Mouse (Mus musculus) heart, embryonic 11.5 days (tissue): ENCODE results near the gene Ripor2. TPM values are rescaled to one million over a fixed set of nuclear protein-coding genes. Genes with fewer than 3 reads are reported as not detected.

Experiments used
- ATAC-seq: fragments of 200-750 bp; cut with Nextera tagmentation; replicated peaks from 2 replicates; pipeline ENCODE4 v1.8.0; 2017; ENCODE audit warnings: moderate library complexity; ENCODE audit not compliant: insufficient number of reproducible peaks, low FRiP score, low TSS enrichment
- H3K27ac ChIP-seq: fragments of 300-500 bp; sonication (generic); 2 replicates; pipeline ENCODE4 v1.5.1; 2014; ENCODE audit warnings: mild to moderate bottlenecking, low read depth, low read length
- H3K27me3 ChIP-seq: fragments of 300-500 bp; sonication (generic); 2 replicates; pipeline ENCODE4 v1.6.1; 2014; ENCODE audit warnings: mild to moderate bottlenecking, low read length, mixed read lengths; ENCODE audit not compliant: control insufficient read depth, insufficient read depth
- H3K36me3 ChIP-seq: fragments of 300-500 bp; sonication (generic); 2 replicates; pipeline ENCODE4 v1.6.1; 2014; ENCODE audit warnings: mild to moderate bottlenecking, low read length, moderate library complexity, mixed read lengths; ENCODE audit not compliant: control insufficient read depth, insufficient read depth
- H3K4me1 ChIP-seq: fragments of 300-500 bp; sonication (generic); 2 replicates; pipeline ENCODE4 v1.6.1; 2014; ENCODE audit warnings: low read length; ENCODE audit not compliant: control insufficient read depth, insufficient read depth
- H3K4me2 ChIP-seq: fragments of 300-500 bp; sonication (generic); 2 replicates; pipeline ENCODE4 v1.6.1; 2014; ENCODE audit warnings: mild to moderate bottlenecking, moderate library complexity
- H3K4me3 ChIP-seq: fragments of 300-500 bp; sonication (generic); 2 replicates; pipeline ENCODE4 v1.5.1; 2014; ENCODE audit warnings: low read depth, low read length
- H3K9ac ChIP-seq: fragments of 300-500 bp; sonication (generic); 2 replicates; pipeline ENCODE4 v1.6.1; 2014; ENCODE audit warnings: mild to moderate bottlenecking, low read depth, low read length, moderate library complexity
- H3K9me3 ChIP-seq: fragments of 300-500 bp; sonication (generic); replicated peaks from 2 replicates; pipeline ENCODE4 v1.6.1; 2016; ENCODE audit warnings: low read length; ENCODE audit not compliant: control insufficient read depth
- WGBS: fragments of 180-500 bp; shearing (Covaris S2); extraction: QIAGEN DNeasy Blood & Tissue Kit; methylation state at CpG from one replicate; pipeline ENCODE4 v1.1.7; 2014; ENCODE audit not compliant: insufficient replicate concordance; 5-methylcytosine and 5-hydroxymethylcytosine counted together
- polyA plus RNA-seq: library from polyadenylated mRNA; unstranded; fragments of >200 nt; fragmentation: Nextera tagmentation; extraction: Ambion mirVana; gene quantifications from 2 replicates; pipeline ENCODE4 v1.2.1, GENCODE M21; 2014

The Ripor2 gene
- polyA plus RNA-seq, 1 experiment from 2014 or later: 6.5 TPM

DNA sequence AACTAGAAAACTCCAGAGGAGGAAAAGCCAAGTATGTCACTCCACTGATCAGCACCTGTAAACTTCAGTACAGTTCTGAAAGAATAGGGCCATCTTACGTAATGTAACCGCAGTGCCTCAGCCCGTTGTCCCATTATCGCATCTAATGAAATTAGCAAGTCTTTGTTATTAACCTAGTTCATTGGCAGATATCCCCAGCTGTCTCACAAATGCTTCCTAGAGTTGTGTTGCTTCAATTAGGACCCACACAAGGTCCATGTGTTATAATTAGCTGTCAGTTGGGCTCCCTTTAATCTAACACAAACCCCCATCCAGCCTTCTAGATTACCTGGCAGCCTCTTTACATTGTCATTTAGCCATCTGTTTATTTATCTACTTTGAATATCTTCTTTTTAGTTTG lies 99.0 kb downstream of the Ripor2 start:
- no peak for ATAC-seq
- H3K27me3 ChIP-seq: no peaks in the 10 kb centered on the region
- no peak overlapping the region for H3K27ac ChIP-seq
- H3K4me3 ChIP-seq: no peak overlapping the region
- no peaks in the 10 kb centered on the region for H3K4me1 ChIP-seq
- WGBS: 97% methylated on average over 4 of the region's 4 CpGs
- H3K4me2 ChIP-seq: no peak overlapping the region
- H3K9ac ChIP-seq: no peak overlapping the region
- no peaks in the 10 kb centered on the region for H3K9me3 ChIP-seq
- H3K36me3 ChIP-seq: no peaks in the 10 kb centered on the region

DNA sequence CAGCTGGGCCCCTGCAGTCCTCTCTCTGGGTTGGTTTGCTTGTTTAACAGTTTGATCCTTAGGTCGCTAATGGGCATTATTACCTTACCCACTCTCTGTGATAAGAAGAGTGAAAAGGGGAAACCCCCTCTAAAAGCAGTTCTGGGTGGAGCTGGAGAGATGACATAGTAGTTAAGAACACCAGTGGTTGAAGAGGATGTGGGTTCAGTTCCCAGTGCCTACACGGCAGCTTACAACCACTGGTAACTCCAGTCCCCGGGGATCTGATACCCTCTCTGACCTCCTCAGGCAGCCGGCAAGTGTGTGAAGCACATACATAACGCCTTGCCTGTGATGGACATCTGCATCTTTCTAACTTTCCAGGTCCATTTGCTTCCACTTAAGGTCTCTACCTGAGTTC lies 100.4 kb downstream of the Ripor2 start:
- Histone ChIP-seq H3K27ac (no peak overlapping the region), H3K4me3 (no peak overlapping the region), H3K4me2 (no peak overlapping the region), H3K9me3 (no peaks in the 10 kb centered on the region), H3K9ac (no peak overlapping the region), H3K36me3 (no peaks in the 10 kb centered on the region), H3K27me3 (no peaks in the 10 kb centered on the region), H3K4me1 (peaks cover 6% of the 10 kb centered on the region; the same call in 1 of the 2 replicates)
- WGBS: 61% methylated on average over 5 of the region's 5 CpGs
- no peak for ATAC-seq

DNA sequence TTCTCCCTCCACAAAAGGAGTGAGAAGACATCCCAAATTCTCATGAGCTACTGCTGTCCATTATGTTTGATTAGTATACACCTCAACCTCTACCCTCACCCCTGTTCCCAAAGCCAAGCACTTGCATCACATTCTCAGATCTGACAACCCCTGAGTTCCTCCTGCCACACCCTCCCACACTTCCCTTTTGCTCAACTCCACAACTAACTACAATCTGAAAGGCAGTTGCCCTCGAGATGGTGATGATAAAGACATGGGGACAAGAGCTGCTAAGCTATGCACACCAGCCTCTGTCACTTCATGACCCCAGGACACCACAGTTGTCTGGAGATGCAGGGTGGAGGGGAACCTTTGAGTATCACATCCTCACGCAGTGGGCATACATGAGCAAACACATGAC lies 102.5 kb downstream of the Ripor2 start:
- Histone ChIP-seq H3K4me2 (no peak overlapping the region), H3K36me3 (no peaks in the 10 kb centered on the region), H3K27ac (no peak overlapping the region), H3K4me1 (peaks cover 6% of the 10 kb centered on the region; the same call in 1 of the 2 replicates), H3K27me3 (no peaks in the 10 kb centered on the region), H3K4me3 (no peak overlapping the region), H3K9ac (no peak overlapping the region), H3K9me3 (no peaks in the 10 kb centered on the region)
- ATAC-seq: no peak
- 64% methylated on average over 2 of the region's 2 CpGs for WGBS

DNA sequence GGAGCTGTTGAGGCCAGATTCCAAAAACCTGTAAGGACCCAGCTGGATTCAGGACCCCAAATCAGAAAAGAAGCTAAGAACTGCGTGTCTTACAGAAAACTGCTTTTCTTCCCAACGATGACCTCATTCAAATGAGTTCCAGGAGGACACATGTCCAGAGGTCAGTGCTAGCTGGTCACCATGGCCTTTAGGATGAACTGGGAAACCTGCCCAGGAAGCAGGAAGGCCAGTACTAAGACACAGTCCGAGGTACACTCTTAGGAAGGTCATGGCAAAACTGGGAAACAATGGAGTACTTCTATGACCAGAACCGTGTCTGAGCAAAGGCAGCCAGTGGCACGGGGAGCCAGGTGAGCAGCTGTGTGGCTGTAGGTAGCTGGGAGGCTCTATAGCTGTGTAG lies 103.9 kb downstream of the Ripor2 start:
- 73% methylated on average over 5 of the region's 5 CpGs for WGBS
- no peak overlapping the region for H3K4me3 ChIP-seq
- H3K9ac ChIP-seq: no peak overlapping the region
- peaks cover 6% of the 10 kb centered on the region; the same call in 1 of the 2 replicates for H3K4me1 ChIP-seq
- no peak overlapping the region for H3K4me2 ChIP-seq
- no peak overlapping the region for H3K27ac ChIP-seq
- H3K27me3 ChIP-seq: no peaks in the 10 kb centered on the region
- no peaks in the 10 kb centered on the region for H3K9me3 ChIP-seq
- ATAC-seq: no peak
- no peaks in the 10 kb centered on the region for H3K36me3 ChIP-seq

DNA sequence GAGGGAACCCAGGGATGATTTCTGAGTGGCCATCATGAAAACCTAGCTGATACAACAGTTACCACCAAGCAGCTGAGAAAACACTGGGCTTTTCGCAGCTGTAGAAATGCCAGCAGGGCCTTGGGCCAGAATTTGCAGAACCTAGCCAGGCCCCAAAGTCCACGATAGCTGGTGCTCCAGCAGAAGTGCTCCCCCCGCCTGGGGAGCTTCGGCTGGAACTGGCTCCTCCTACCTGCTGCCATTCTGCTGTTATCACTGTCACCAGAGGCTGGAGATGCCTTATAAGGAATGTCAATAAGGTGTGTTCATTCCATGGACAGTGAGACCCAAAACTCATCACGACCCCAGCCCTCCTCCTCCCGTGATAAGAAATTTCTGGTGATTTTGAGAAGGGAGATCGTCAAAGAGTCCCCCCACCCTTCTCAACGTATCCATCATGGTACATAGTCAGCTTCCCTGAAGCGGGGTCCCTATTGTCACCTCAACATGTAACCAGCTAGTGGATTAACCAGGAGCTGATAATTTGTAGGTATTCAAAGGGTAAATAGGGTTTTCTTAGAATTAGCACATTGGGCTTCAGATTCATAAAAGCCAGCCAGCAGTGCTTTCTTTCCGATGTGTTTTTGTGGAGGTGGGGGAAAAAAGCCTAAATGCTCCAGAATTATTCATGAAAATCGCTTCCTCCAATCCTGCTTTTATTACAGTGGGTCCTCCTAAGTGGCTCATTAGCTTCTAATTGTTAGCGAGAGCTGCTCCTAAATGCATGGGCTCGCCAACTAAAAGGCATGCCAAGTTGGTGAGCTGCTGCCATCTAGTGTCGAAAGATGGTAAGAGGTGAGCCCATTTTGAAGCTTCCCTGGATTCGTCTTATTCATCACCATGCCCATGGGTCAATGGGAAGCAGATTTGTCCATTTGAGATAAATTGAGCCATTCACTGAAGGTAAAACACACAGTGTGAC lies 105.0 kb downstream of the Ripor2 start:
- H3K4me3 ChIP-seq: no peak overlapping the region
- no peak overlapping the region for H3K9ac ChIP-seq
- ATAC-seq: no peak
- H3K27ac ChIP-seq: no peak overlapping the region
- 27% methylated on average over 15 of the region's 15 CpGs for WGBS
- H3K4me1 ChIP-seq: peaks cover 6% of the 10 kb centered on the region; the same call in 1 of the 2 replicates
- H3K36me3 ChIP-seq: no peaks in the 10 kb centered on the region
- H3K27me3 ChIP-seq: no peaks in the 10 kb centered on the region
- H3K4me2 ChIP-seq: peak overlapping the region; percentile 31
- no peaks in the 10 kb centered on the region for H3K9me3 ChIP-seq

DNA sequence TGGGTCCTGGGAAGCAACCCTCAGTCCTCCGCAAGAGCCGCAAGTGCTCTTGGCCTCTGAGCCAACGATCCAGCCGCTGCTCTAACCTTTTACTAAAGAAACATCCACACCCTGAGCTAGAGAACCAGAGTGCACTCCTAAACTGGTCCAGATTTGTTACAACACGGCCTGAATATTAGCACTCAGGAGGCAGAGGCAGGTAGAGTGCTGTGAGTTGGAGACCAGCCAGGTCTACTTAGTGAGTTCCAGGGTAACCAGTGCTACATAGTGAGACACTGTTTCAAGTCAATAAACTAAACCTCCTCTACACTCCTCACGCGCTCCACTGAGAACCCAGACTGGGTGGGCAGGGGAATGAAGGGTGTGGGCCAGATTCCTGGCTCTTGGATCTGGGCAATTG lies 111.3 kb downstream of the Ripor2 start:
- H3K27ac ChIP-seq: no peak overlapping the region
- H3K4me2 ChIP-seq: no peak overlapping the region
- 89% methylated on average over 7 of the region's 7 CpGs for WGBS
- H3K4me1 ChIP-seq: no peaks in the 10 kb centered on the region
- ATAC-seq: no peak
- peaks cover 2% of the 10 kb centered on the region; the same call in 1 of the 2 replicates for H3K36me3 ChIP-seq
- no peaks in the 10 kb centered on the region for H3K9me3 ChIP-seq
- H3K9ac ChIP-seq: no peak overlapping the region
- no peak overlapping the region for H3K4me3 ChIP-seq
- no peaks in the 10 kb centered on the region for H3K27me3 ChIP-seq

DNA sequence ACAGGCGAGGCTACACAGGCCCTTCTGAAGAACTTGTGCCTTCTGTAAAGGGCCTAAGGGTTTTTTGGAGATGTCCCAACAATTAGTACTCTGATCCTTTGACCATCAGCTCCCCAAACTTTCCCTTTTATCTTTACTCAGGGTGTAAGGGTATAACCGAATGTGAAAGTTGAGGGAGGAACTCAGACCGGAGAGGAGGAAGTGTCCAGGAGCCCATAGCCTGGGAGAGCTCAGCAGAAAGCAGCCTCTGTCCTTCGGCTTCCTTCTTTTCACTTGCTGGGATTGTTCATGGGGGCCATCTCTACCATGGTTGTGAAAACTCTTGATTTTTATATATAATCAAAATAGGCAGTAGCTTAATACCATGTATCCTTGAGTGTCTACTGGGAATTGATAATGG lies 116.8 kb downstream of the Ripor2 start:
- Histone ChIP-seq H3K36me3 (peaks cover 2% of the 10 kb centered on the region; the same call in 1 of the 2 replicates), H3K9me3 (no peaks in the 10 kb centered on the region), H3K27ac (no peak overlapping the region), H3K4me3 (no peak overlapping the region), H3K9ac (no peak overlapping the region), H3K4me2 (no peak overlapping the region), H3K27me3 (no peaks in the 10 kb centered on the region), H3K4me1 (no peaks in the 10 kb centered on the region)
- ATAC-seq: no peak
- 86% methylated on average over 4 of the region's 4 CpGs for WGBS

DNA sequence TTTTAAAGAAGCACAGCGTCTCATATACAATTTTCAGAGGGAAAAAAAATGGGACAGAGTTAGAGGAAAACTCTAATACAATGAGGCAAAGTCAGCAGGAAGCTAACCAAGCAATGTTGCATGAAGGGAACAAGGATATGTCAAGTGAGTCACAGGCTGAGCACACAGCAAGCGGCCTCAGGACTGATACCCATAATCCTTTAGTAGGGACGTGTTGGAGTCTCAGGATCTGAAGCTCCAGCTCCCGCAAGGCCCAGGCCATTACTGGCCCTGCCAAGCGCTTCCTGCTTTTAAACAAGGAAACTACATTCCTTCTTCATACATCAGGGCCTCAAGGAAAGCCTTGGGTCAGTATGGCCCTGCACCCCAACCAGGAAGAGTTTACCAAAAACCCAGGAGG lies 120.1 kb downstream of the Ripor2 start:
- Histone ChIP-seq H3K27ac (no peak overlapping the region), H3K4me3 (no peak overlapping the region), H3K36me3 (no peaks in the 10 kb centered on the region), H3K4me2 (no peak overlapping the region), H3K9me3 (no peaks in the 10 kb centered on the region), H3K9ac (no peak overlapping the region), H3K4me1 (no peaks in the 10 kb centered on the region), H3K27me3 (no peaks in the 10 kb centered on the region)
- no peak for ATAC-seq
- WGBS: 68% methylated on average over 5 of the region's 5 CpGs
